Mouse (Mus musculus) fibroblast of lung, adult 2 months (primary cell): ENCODE results near the gene Tspan32.

Experiments used
- DNase-seq: peaks from one replicate; pipeline ENCODE4 v3.0.0-alpha.2; 2011; ENCODE audit warnings: low read depth

Tspan32 gene

DNA sequence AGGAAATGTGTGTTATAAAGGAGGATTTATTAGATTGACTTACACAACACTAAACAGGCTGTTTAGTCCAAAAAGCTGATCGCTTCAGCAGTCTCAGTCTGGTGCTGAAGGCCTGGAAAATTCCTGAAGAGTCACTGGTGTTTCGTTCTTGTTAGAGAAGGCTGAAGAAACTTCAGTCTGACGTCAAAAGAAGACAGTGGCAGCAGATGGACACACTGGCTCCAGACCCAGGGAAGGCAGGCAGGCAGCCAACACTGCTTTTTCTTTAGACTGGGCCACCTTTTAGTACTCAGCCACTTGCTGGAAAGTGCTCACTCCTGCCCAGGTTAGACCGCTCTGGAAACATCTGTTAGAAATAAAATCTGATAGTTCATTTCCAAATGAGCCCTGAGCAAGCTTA is 28.7 kb downstream of the Tspan32 start:
- no peak for DNase-seq

DNA sequence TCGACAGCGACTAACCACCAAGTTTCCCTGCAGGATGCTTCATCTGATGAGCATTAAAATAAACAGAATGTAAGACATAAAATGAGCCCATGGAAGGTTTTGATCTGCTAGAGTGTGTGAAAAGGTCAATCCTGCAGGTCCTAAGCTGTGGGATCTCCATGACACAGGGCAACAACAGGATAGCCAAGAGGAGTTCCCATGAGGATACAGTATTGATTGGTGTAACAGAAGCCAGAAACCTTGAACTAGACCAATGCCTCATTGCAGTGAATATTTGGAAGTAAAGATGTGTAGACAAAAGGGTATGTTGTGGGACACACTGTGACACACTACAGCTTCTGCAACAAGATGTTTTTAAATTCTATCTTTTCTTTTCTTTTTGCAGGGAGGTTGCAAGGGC is 29.3 kb downstream of the Tspan32 start:
- no peak for DNase-seq

GRCm38 (mm10) chr7:143034519-143035450 is 29.9 kb downstream of the Tspan32 start:
- DNase-seq: no peak

DNA sequence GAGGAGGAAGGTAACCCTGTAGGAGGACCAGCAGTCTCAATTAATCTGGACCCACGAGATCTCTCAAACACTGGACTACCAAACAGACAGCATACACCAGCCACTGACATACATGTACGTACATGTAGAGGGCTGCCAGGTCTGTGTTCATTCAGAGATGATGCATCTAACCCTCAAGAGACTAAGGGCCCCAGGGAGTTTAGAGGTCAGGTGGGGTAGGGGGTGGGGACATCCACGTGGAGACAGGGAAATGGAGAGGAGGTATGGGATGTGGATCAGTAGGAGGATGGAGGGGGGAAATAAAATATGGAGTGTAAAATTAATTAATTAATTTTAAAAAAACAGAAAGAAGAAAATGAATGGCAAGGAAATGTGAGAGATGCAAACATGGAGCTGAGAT is 31.9 kb downstream of the Tspan32 start:
- DNase-seq: no peak

DNA sequence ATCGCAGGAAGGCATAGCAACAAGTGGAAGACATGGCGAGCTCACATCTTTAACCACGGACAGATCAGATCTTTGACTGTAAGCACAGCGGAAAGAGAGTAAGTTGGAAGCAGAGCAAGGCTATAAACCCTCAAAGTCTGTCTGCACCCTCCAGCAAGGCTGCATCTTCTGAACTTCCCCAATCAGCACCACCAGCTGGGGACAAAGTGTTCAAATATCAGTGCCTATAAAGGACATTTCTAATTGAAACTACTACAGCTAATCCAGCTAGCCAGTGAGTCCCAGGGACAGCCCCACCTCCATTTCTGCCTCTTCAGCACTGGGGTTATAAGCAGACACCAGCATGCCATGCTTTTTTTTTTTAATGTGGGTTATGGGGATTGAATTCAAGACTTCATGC is 32.5 kb downstream of the Tspan32 start:
- DNase-seq: no peak

DNA sequence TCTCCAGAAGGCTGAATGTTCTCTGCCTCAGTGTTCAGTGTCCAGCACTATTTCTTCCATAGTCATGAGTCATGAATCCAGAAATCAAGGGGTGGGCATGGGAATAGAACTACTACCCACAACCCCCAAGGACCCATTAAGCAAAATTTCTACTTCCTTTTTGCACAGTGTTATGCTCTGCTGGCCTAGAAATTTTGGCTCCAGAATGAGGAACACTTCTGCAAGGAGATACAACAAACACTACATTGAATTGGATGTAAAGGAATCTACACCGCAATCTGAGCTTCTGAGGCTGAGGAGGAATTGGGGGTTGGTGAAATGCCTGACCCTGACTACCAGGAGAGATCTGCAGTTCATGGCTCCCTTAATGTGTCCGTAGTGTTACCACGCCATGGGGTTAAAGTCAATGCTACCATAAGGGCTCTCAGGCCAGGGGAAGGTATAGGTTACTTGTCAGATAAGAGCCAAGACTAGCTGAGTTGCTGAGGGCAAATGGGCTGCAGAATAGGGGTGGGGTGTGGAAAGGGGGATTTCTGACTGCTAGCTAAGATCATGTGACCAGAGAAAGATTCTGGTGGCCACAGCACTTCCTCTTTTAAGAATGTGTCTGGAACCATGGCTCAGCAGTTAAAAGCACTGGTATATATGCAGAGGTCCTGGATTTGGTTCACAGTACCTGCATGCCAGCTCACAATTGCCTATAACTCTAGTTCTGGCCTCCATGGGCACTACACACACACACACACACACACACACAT is 33.5 kb downstream of the Tspan32 start:
- DNase-seq: no peak

GRCm38 (mm10) chr7:143040561-143040960 is 35.7 kb downstream of the Tspan32 start:
- DNase-seq: no peak

GRCm38 (mm10) chr7:143041138-143041822 is 36.4 kb downstream of the Tspan32 start:
- no peak for DNase-seq

DNA sequence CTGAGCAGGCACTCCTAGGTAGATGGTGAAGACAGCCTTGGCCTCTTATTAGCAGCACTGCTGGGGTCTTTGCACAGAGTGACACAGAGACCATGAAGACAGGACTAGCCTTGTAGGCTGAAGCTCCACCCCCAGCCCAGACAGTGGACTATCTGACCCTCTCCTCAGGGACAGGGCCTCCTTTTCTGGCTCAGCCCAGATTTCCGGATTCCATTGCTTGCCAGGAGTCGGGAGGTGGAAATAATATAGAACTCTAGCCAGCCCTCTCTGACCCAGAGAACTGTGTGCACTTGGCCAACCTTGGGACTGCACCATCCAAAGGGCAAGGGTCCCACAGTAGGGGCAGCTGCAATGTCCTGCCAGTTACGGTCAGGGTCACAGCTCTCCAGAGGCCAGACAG is 37.2 kb downstream of the Tspan32 start:
- DNase-seq: no peak

- DNase-seq: no peak
Measured at GRCm38 (mm10) chr7:143042897-143043300, 38.1 kb downstream of the Tspan32 start.

- DNase-seq: no peak
Measured at GRCm38 (mm10) chr7:143044049-143044825, 39.4 kb downstream of the Tspan32 start.

DNA sequence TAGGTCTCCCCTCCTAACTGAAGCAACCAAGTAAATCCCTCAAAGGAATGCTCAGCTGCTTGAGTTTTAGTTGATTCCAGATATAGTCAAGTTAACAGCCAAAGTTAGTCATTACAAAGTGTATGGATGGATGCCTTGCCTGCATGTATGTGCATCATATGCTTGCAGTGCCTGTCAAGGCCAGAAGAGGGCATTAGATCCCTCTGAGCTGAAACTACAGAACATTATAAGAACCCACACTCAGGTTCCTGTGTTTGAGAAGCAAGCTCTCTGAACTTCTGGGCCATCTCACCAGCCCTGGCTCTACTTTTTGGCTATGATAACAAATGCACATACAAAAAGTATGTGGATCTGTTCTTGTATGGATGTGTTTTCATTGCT is 40.0 kb downstream of the Tspan32 start:
- DNase-seq: no peak

- no peak for DNase-seq
Measured at GRCm38 (mm10) chr7:143046358-143046757, 41.5 kb downstream of the Tspan32 start.

DNA sequence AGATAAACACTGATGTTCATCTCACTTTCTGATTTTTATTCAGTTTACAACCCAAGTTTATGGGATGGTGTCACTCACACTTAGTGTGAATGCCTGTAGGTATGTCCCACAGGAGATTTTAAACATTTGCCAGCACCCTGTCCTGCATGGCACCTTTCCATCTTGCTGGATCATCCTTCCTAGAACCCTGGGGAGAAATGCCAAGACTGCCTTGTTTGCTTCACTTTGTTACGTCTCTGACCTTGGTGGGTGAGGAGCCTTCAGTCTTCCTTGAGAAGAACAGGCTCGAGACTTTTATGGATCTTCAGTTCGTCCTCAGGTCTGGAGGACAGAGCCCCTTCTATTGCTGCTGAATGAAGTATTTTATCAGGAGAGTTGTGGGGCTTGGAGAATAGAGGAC is 44.5 kb downstream of the Tspan32 start:
- no peak for DNase-seq

DNA sequence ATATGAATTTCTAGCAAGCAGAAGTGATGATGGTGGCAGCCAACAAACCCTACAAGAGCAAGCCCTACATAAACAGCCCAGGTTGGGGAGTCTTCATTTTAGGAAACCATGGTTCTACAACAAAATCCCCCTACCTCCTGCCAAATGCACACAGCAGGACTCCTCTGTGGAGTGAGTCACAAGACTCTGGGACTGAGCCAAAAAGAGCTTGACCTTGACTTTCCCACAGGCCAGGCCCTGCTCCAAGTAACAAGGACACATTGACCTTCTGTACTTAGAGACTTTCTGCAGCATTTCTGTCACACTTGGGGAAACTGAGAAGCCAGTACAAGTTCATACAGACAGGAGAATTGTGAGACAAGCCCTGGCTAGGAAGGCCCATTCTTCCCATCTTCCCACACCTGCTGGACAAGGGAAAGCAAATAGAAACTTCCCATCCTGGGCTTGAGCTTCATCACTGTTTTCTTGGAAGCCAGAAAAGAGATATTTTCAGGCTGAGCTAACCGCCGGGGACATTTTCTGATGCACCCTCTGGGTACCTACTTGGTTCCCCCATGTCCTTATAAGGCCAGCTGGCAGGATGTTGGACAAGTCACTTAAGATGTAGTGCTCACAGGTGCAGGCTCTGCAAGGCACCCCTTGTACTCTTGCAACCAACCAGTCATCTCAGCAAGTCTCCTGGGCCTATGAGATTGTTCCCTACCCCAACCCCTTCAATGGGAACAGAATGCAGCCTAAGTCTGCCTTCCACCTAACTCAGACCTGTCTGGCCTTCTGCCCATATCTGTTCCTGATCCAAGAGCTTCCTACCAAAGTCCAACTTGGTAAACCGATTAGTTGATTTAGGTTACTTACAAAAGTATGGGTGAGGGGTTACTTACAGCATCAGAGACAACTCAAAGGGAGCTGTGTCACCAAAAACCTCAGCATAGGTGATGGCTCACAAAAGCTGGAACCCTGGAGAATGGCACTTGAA is 45.3 kb downstream of the Tspan32 start:
- DNase-seq: no peak

- DNase-seq: no peak
Measured at GRCm38 (mm10) chr7:143051316-143051715, 46.5 kb downstream of the Tspan32 start.

GRCm38 (mm10) chr7:143052626-143053007 is 47.8 kb downstream of the Tspan32 start, which contains the start of gene Cd81:
Gene Cd81, plus strand, starts transcription at chr7:143052739.
- no peak for DNase-seq

- DNase-seq: no peak
Measured at GRCm38 (mm10) chr7:143053008-143053899, 48.4 kb downstream of the Tspan32 start.

GRCm38 (mm10) chr7:143053961-143054611 is 49.2 kb downstream of the Tspan32 start:
- no peak for DNase-seq
